Mouse (Mus musculus) spleen, postnatal 14 days (tissue): Measurements from ENCODE around the gene Defb22.
A peak's percentile ranks its signal among the peaks of the same experiment; 100 is the strongest.

Source experiments
- DNase-seq, 2 experiments: peaks; one replicate each; pipeline ENCODE4 v3.0.0; 2021 to 2022; ENCODE audit warnings: low spot score in 2 of 2

Defb22 gene

GRCm38 (mm10) chr2:152490038-152490437, at the start of gene Defb22:
Gene Defb22 (minus strand): TSS chr2:152490138.
- DNase-seq = no peak

- no peak for DNase-seq
Observed at GRCm38 (mm10) chr2:152517981-152518380, 28.0 kb upstream of the Defb22 start, which contains the start of gene Defb28. Gene Defb28 (plus strand): TSS chr2:152518255.

- DNase-seq = no peak
Observed at GRCm38 (mm10) chr2:152516084-152516483, 26.1 kb upstream of the Defb22 start.

- no peak for DNase-seq
Observed at GRCm38 (mm10) chr2:152511592-152511991, 21.7 kb upstream of the Defb22 start, which contains the start of gene Defb26. Gene Defb26 (minus strand): TSS chr2:152511692.

GRCm38 (mm10) chr2:152503950-152504349, 14.0 kb upstream of the Defb22 start:
- no peak for DNase-seq

- no peak for DNase-seq
Observed at GRCm38 (mm10) chr2:152500863-152501229, 10.9 kb upstream of the Defb22 start.

- no peak for DNase-seq
Observed at GRCm38 (mm10) chr2:152500204-152500862, 10.4 kb upstream of the Defb22 start.

GRCm38 (mm10) chr2:152498020-152498419, 8.1 kb upstream of the Defb22 start:
- no peak for DNase-seq

- no peak for DNase-seq
Observed at GRCm38 (mm10) chr2:152493151-152493550, 3.2 kb upstream of the Defb22 start.

GRCm38 (mm10) chr2:152487024-152487423, 2.9 kb downstream of the Defb22 start:
- DNase-seq = no peak

- no peak for DNase-seq
Observed at GRCm38 (mm10) chr2:152481726-152482125, 8.2 kb downstream of the Defb22 start.

GRCm38 (mm10) chr2:152480881-152481280, 9.1 kb downstream of the Defb22 start:
- no peak for DNase-seq

GRCm38 (mm10) chr2:152476763-152477162, 13.2 kb downstream of the Defb22 start, which contains the start of gene Defb20:
Gene Defb20 (plus strand): TSS chr2:152477063.
- DNase-seq = no peak

- no peak for DNase-seq
Observed at GRCm38 (mm10) chr2:152472434-152472833, 17.5 kb downstream of the Defb22 start.

- no peak for DNase-seq
Observed at GRCm38 (mm10) chr2:152470973-152471372, 19.0 kb downstream of the Defb22 start.

GRCm38 (mm10) chr2:152464570-152465150, 25.3 kb downstream of the Defb22 start, which contains the start of gene Defb23:
Gene Defb23 (minus strand): TSS chr2:152464620.
- no peak for DNase-seq

- DNase-seq = no peak
Observed at GRCm38 (mm10) chr2:152459241-152459640, 30.7 kb downstream of the Defb22 start.

GRCm38 (mm10) chr2:152452101-152452781, 37.7 kb downstream of the Defb22 start:
- DNase-seq = no peak

GRCm38 (mm10) chr2:152450241-152450640, 39.7 kb downstream of the Defb22 start:
- peak in 1 of 2 experiments; percentile 27 for DNase-seq

GRCm38 (mm10) chr2:152447461-152447860, 42.5 kb downstream of the Defb22 start:
- no peak for DNase-seq

- DNase-seq = no peak
Observed at GRCm38 (mm10) chr2:152446642-152447041, 43.3 kb downstream of the Defb22 start.

GRCm38 (mm10) chr2:152443281-152443680, 46.7 kb downstream of the Defb22 start:
- no peak for DNase-seq

- no peak for DNase-seq
Observed at GRCm38 (mm10) chr2:152442322-152442721, 47.6 kb downstream of the Defb22 start.
